Mouse (Mus musculus) embryo, embryonic 9.5 days (tissue): Measurements from ENCODE around the gene Lingo1.

ENCODE experiments used
- DNase-seq: peaks from one replicate; pipeline ENCODE4 v3.0.0-alpha.2; 2017; ENCODE audit errors: extremely low spot score

Gene Lingo1

GRCm38 (mm10) chr9:56605443-56605806 is 190.8 kb downstream of the Lingo1 start:
- no peak for DNase-seq

GRCm38 (mm10) chr9:56604797-56605442 is 191.3 kb downstream of the Lingo1 start:
- no peak for DNase-seq

GRCm38 (mm10) chr9:56600655-56601054 is 195.6 kb downstream of the Lingo1 start:
- no peak for DNase-seq

- no peak for DNase-seq
These were observed 203.6 kb downstream of the Lingo1 start for GRCm38 (mm10) chr9:56592639-56593038.

- no peak for DNase-seq
These were observed 204.9 kb downstream of the Lingo1 start for GRCm38 (mm10) chr9:56591248-56591888.

GRCm38 (mm10) chr9:56589762-56590161 is 206.5 kb downstream of the Lingo1 start:
- no peak for DNase-seq

GRCm38 (mm10) chr9:56584043-56584424 is 212.2 kb downstream of the Lingo1 start:
- no peak for DNase-seq

- DNase-seq, result no peak
These were observed 212.9 kb downstream of the Lingo1 start for GRCm38 (mm10) chr9:56583139-56584042.

GRCm38 (mm10) chr9:56582628-56583027 is 213.6 kb downstream of the Lingo1 start:
- DNase-seq, result no peak

- no peak for DNase-seq
These were observed 214.6 kb downstream of the Lingo1 start for GRCm38 (mm10) chr9:56581700-56582099.

- no peak for DNase-seq
These were observed 215.3 kb downstream of the Lingo1 start for GRCm38 (mm10) chr9:56581016-56581415.

GRCm38 (mm10) chr9:56580101-56580500 is 216.2 kb downstream of the Lingo1 start:
- no peak for DNase-seq

GRCm38 (mm10) chr9:56577405-56577804 is 218.9 kb downstream of the Lingo1 start:
- DNase-seq, result no peak

GRCm38 (mm10) chr9:56572534-56573479 is 223.5 kb downstream of the Lingo1 start:
- no peak for DNase-seq
